Mouse (Mus musculus) MEL (cell line): ENCODE results near the gene Fcf1. TPM values are rescaled to one million over a fixed set of nuclear protein-coding genes. Genes with fewer than 3 reads are reported as not detected.

ENCODE experiments used
- DNase-seq: peaks from one replicate; pipeline ENCODE4 v3.0.0; 2011; ENCODE audit warnings: low read depth, low spot score
- H3K27ac ChIP-seq: 2 replicates; pipeline ENCODE4 v1.5.1; 2012; ENCODE audit warnings: low read depth, mild to moderate bottlenecking, control low read depth, low read length, moderate library complexity; ENCODE audit not compliant: control insufficient read depth
- H3K27me3 ChIP-seq, 2 experiments: fragments of 150-350 bp in 1 of 2; sonication (generic) in 1 of 2; 2 replicates each; pipeline ENCODE4 v1.6.1; 2012; ENCODE audit warnings: low read length in 2 of 2, mild to moderate bottlenecking in 2 of 2, improper control_type of control experiment in 1 of 2, moderate library complexity in 1 of 2; ENCODE audit not compliant: insufficient read depth in 2 of 2, control insufficient read depth in 1 of 2
- H3K36me3 ChIP-seq, 2 experiments: 2 replicates each; pipeline ENCODE4 v1.6.1; 2012 to 2014; ENCODE audit warnings: low read length in 2 of 2, improper control_type of control experiment in 1 of 2, inconsistent platforms in 1 of 2, mild to moderate bottlenecking in 1 of 2; ENCODE audit not compliant: insufficient read depth in 2 of 2, control insufficient read depth in 1 of 2
- H3K4me1 ChIP-seq, 2 experiments: fragments of 150-350 bp in 1 of 2; sonication (generic) in 1 of 2; 2 replicates each; pipeline ENCODE4 v1.6.1; 2012; ENCODE audit warnings: low read length in 2 of 2, improper control_type of control experiment in 1 of 2, mild to moderate bottlenecking in 1 of 2; ENCODE audit not compliant: insufficient read depth in 2 of 2, control insufficient read depth in 1 of 2
- H3K4me3 ChIP-seq, 2 experiments: fragments of 150-350 bp in 1 of 2; sonication (generic) in 1 of 2; 2 replicates each; pipeline ENCODE4 v1.5.1; 2012; ENCODE audit warnings: low read depth in 2 of 2, low read length in 2 of 2, mild to moderate bottlenecking in 2 of 2, moderate library complexity in 2 of 2, control low read depth in 1 of 2, improper control_type of control experiment in 1 of 2; ENCODE audit not compliant: control insufficient read depth in 1 of 2, insufficient read depth in 1 of 2
- H3K79me2 ChIP-seq: 2 replicates; pipeline ENCODE4 v1.6.1; 2012; ENCODE audit warnings: mild to moderate bottlenecking, low read length, moderate library complexity; ENCODE audit not compliant: control insufficient read depth, poor library complexity, insufficient read depth
- H3K9ac ChIP-seq: 2 replicates; pipeline ENCODE4 v1.6.1; 2012; ENCODE audit warnings: low read depth, mild to moderate bottlenecking, control low read depth, low read length, moderate library complexity; ENCODE audit not compliant: control insufficient read depth, poor library complexity, severe bottlenecking
- H3K9me3 ChIP-seq: fragments of 150-350 bp; sonication (generic); replicated peaks from 2 replicates; pipeline ENCODE4 v1.6.1; 2012; ENCODE audit warnings: mild to moderate bottlenecking, low read length, improper control_type of control experiment, moderate library complexity; ENCODE audit not compliant: insufficient read depth
- CHD2 ChIP-seq: IDR thresholded peaks from 2 replicates; pipeline ENCODE4 v1.6.1; 2011; ENCODE audit warnings: low read length, improper control_type of control experiment
- CTCF ChIP-seq, 3 experiments: IDR thresholded peaks in 2 of 3; conservative IDR thresholded peaks in 1 of 3; 2 replicates each; pipeline ENCODE4 v1.5.1; 2011 to 2012; ENCODE audit warnings: low read length in 3 of 3, low read depth in 2 of 3, mild to moderate bottlenecking in 2 of 3, improper control_type of control experiment in 1 of 3, inconsistent platforms in 1 of 3, mixed read lengths in 1 of 3, moderate library complexity in 1 of 3; ENCODE audit not compliant: control insufficient read depth in 1 of 3, insufficient read depth in 1 of 3, poor library complexity in 1 of 3, severe bottlenecking in 1 of 3
- GATA1 ChIP-seq: IDR thresholded peaks from 2 replicates; pipeline ENCODE4 v1.6.1; 2011; ENCODE audit warnings: low read depth, low read length, improper control_type of control experiment
- MAX ChIP-seq: IDR thresholded peaks from 2 replicates; pipeline ENCODE4 v1.6.1; 2011; ENCODE audit warnings: low read length, improper control_type of control experiment
- MAZ ChIP-seq: IDR thresholded peaks from 2 replicates; pipeline ENCODE4 v1.6.1; 2012; ENCODE audit warnings: low read depth, mild to moderate bottlenecking, inconsistent platforms, low read length, improper control_type of control experiment
- MXI1 ChIP-seq: IDR thresholded peaks from 2 replicates; pipeline ENCODE4 v1.6.1; 2011; ENCODE audit warnings: mild to moderate bottlenecking, low read depth, low read length, improper control_type of control experiment
- POLR2A ChIP-seq, 2 experiments: IDR thresholded peaks; 2 replicates each; pipeline ENCODE4 v1.6.1; 2011 to 2012; ENCODE audit warnings: low read length in 2 of 2, mild to moderate bottlenecking in 2 of 2, control low read depth in 1 of 2, improper control_type of control experiment in 1 of 2, low read depth in 1 of 2, moderate library complexity in 1 of 2; ENCODE audit not compliant: control insufficient read depth in 1 of 2, insufficient read depth in 1 of 2, poor library complexity in 1 of 2
- POLR2AphosphoS2 ChIP-seq: IDR thresholded peaks from 2 replicates; pipeline ENCODE4 v1.6.1; 2011; ENCODE audit warnings: low read length, improper control_type of control experiment
- RAD21 ChIP-seq: IDR thresholded peaks from 2 replicates; pipeline ENCODE4 v1.6.1; 2011; ENCODE audit warnings: mild to moderate bottlenecking, low read depth, low read length, improper control_type of control experiment
- SIN3A ChIP-seq: IDR thresholded peaks from 2 replicates; pipeline ENCODE4 v1.6.1; 2012; ENCODE audit warnings: low read length, improper control_type of control experiment, inconsistent platforms
- SMC3 ChIP-seq: IDR thresholded peaks from 2 replicates; pipeline ENCODE4 v1.6.1; 2011; ENCODE audit warnings: low read depth, low read length, improper control_type of control experiment
- TAL1 ChIP-seq: IDR thresholded peaks from 2 replicates; pipeline ENCODE4 v1.6.1; 2012; ENCODE audit warnings: mild to moderate bottlenecking, inconsistent platforms, low read length, moderate library complexity, mixed read lengths
- TCF12 ChIP-seq: IDR thresholded peaks from 2 replicates; pipeline ENCODE4 v1.6.1; 2014; ENCODE audit warnings: low read depth, mild to moderate bottlenecking, inconsistent platforms, low read length, improper control_type of control experiment, moderate library complexity
- USF1 ChIP-seq: IDR thresholded peaks from 2 replicates; pipeline ENCODE4 v1.6.1; 2014; ENCODE audit warnings: low read depth, mild to moderate bottlenecking, inconsistent platforms, low read length, improper control_type of control experiment, moderate library complexity
- USF2 ChIP-seq, 2 experiments: IDR thresholded peaks; 2 replicates each; pipeline ENCODE4 v1.6.1; 2011 to 2012; ENCODE audit warnings: improper control_type of control experiment in 2 of 2, low read length in 2 of 2, borderline replicate concordance in 1 of 2, inconsistent platforms in 1 of 2, low read depth in 1 of 2, mild to moderate bottlenecking in 1 of 2; ENCODE audit not compliant: insufficient read depth in 1 of 2
- ZC3H11A ChIP-seq: IDR thresholded peaks from 2 replicates; pipeline ENCODE4 v1.6.1; 2012; ENCODE audit warnings: low read depth, mild to moderate bottlenecking, inconsistent platforms, low read length, improper control_type of control experiment
- ZMIZ1 ChIP-seq: IDR thresholded peaks from 2 replicates; pipeline ENCODE4 v1.6.1; 2012; ENCODE audit warnings: low read depth, mild to moderate bottlenecking, inconsistent platforms, low read length, improper control_type of control experiment, moderate library complexity
- polyA plus RNA-seq, 2 experiments: library from polyadenylated mRNA; stranded (reverse) in 1 of 2; unstranded in 1 of 2; fragments of >175 nt in 1 of 2; fragments of >200 nt in 1 of 2; gene quantifications; 2 replicates each; pipeline versions ENCODE4 v1.2.1 to v1.2.4; 2012; ENCODE audit warnings: low replicate concordance in 2 of 2, low read depth in 1 of 2; ENCODE audit not compliant: insufficient read length in 2 of 2, insufficient read depth in 1 of 2, missing spikeins in 1 of 2
- total RNA-seq: library from RNA; depleted of rRNA; stranded (reverse); fragments of 300-350 nt; gene quantifications from 2 replicates; pipeline ENCODE4 v1.2.3, GENCODE M21; 2012

The Fcf1 gene
- total and polyA plus RNA-seq, 3 experiments, result 172 to 250 TPM; not detected in 1

DNA sequence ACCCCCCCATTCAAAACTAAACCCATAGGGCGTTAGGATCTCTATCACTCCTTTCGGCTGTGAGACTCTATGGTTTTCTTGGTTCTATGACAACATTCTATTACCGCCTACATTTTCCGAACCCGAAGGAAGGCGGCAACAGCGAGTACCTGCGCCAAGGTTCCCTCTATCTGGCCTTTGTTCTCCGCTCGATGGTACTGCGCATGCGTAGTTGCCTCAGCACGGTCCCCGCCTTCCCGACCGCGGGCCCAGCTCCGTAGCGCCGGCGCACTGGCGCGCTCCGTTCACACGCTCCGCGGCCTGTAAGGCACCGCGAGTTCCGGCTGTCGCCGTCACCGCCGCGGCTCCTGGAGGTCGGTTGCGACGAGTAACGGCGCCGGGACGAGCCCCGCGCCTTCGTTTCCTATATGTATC is 25.4 kb downstream of the Fcf1 start, which contains the start of gene Ylpm1 (continued):
- TF ChIP-seq SMC3 (no peak), USF1 (0 out of 2 replicates have a peak, but pooled peaks have one; percentile 10), GATA1 (no peak), RAD21 (no peak), ZMIZ1 (peak; percentile 89), ZC3H11A (no peak), MAZ (peak; percentile 72)

DNA sequence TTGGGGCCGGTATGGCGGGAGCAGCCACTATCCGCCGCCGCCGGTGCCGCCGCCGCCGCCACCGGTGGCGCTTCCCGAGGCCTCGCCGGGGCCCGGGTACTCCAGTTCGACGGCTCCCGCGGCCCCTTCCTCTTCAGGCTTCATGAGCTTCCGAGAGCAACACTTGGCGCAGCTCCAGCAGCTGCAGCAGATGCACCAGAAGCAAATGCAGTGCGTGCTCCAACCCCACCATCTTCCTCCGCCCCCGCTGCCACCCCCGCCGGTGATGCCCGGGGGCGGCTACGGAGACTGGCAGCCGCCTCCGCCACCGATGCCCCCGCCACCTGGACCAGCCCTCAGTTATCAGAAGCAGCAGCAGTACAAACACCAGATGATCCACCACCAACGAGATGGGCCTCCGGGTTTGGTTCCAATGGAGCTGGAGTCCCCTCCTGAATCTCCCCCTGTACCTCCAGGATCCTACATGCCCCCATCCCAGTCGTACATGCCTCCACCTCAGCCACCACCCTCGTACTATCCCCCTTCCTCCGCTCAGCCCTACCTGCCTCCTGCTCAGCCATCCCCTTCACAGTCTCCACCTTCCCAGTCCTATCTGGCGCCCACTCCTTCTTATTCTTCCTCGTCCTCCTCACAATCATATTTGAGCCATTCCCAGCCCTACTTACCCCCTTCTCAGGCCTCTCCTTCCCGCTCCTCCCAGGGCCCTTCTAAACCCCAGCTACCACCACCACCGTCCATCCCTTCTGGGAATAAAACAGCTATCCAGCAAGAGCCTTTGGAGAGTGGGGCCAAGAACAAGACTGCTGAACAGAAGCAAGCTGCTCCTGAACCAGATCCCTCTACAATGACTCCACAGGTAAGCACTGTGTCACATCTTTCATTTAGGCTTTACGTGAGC is 26.1 kb downstream of the Fcf1 start:
- H3K79me2 ChIP-seq, result peaks cover 42% of the 10 kb centered on the region
- H3K36me3 ChIP-seq, result peaks cover 2 to 23% of the 10 kb centered on the region in 2 experiments; a peak in 3 of 4 replicates
- H3K4me1 ChIP-seq, result peaks cover 8 to 10% of the 10 kb centered on the region in 2 experiments
- peak in 1 of 2 experiments; percentile 40; a peak in 2 of 4 replicates for TF ChIP-seq POLR2A (IDR thresholded peaks at IDR 0.05; ENCODE audit: control insufficient read depth in 1 of 2, insufficient read depth in 1 of 2, low read depth in 1 of 2, low read length in 2 of 2, poor library complexity in 1 of 2)
- peak; percentile 35 for TF ChIP-seq TAL1
- no peak for TF ChIP-seq TCF12
- TF ChIP-seq GATA1, result no peak
- TF ChIP-seq CHD2, result no peak
- no peak for TF ChIP-seq CTCF (IDR thresholded peaks at IDR 0.05 in 2 of 3, conservative IDR thresholded peaks at IDR 0.05 in 1 of 3; ENCODE audit: control insufficient read depth in 1 of 3, insufficient read depth in 1 of 3, low read depth in 2 of 3, low read length in 3 of 3, poor library complexity in 1 of 3, severe bottlenecking in 1 of 3)
- no peak for TF ChIP-seq SMC3
- 0 out of 2 replicates have a peak, but pooled peaks have one; percentile 12 for TF ChIP-seq MAX
- no peak for TF ChIP-seq USF2 (IDR thresholded peaks at IDR 0.05; ENCODE audit: borderline replicate concordance in 1 of 2, insufficient read depth in 1 of 2, low read depth in 1 of 2, low read length in 2 of 2)
- TF ChIP-seq POLR2AphosphoS2, result no peak
- no peaks in the 10 kb centered on the region; a peak in 1 of 4 replicates for H3K27me3 ChIP-seq
- peak overlapping the region; percentile 95 for H3K9ac ChIP-seq
- peak overlapping the region; percentile 70 for H3K27ac ChIP-seq
- H3K9me3 ChIP-seq, result no peaks in the 10 kb centered on the region
- DNase-seq, result peak; percentile 75
- H3K4me3 ChIP-seq, result peak overlapping the region; percentile 59 to 69

DNA sequence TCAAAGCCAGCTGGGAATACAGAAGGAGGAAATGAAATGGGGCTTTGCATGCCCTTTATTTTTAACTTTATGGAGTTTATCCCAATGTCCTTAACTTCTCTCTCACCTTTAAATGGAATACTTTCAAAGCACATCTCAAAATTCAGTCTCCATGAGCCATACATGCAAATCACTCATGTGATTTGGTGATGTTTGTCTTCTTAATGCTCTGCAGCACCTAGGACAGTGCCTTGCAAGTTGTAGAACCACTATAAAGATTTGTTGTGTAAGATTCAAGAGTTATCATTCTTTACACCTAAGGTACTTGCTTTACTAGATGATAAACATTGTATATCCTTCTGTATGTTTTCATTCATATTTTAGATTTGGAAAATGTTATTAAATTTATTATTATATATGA is 28.4 kb downstream of the Fcf1 start:
- H3K4me1 ChIP-seq, result peaks cover 8 to 10% of the 10 kb centered on the region in 2 experiments
- peak overlapping the region; percentile 7 to 16; a peak in 2 of 4 replicates for H3K4me3 ChIP-seq
- H3K79me2 ChIP-seq, result peaks cover 53% of the 10 kb centered on the region
- TF ChIP-seq MXI1 (peak; percentile 79), GATA1 (no peak), SIN3A (peak; percentile 86), ZMIZ1 (no peak), CHD2 (no peak)
- H3K27ac ChIP-seq, result no peak overlapping the region
- H3K36me3 ChIP-seq, result peaks cover 3 to 26% of the 10 kb centered on the region in 2 experiments; a peak in 3 of 4 replicates
- H3K9ac ChIP-seq, result no peak overlapping the region
- peak; percentile 31 for DNase-seq
- H3K9me3 ChIP-seq, result no peaks in the 10 kb centered on the region
- no peaks in the 10 kb centered on the region for H3K27me3 ChIP-seq
